Mouse (Mus musculus): ENCODE results near the gene Gm7073.

Gm7073 gene

GRCm38 (mm10) chrX:60539149-60539548 is at the start of gene Gm7073:
Gm7073 (minus strand) TSS chrX:60539249.
- no peak for DNase-seq

- no peak for DNase-seq
Observed at GRCm38 (mm10) chrX:60570539-60570938, 31.5 kb upstream of the Gm7073 start.

GRCm38 (mm10) chrX:60569047-60569446 is 30.0 kb upstream of the Gm7073 start:
- DNase-seq = no peak

- DNase-seq = no peak
Observed at GRCm38 (mm10) chrX:60555242-60555641, 16.2 kb upstream of the Gm7073 start.

- DNase-seq = peak; percentile 58
Observed at GRCm38 (mm10) chrX:60547444-60548304, 8.6 kb upstream of the Gm7073 start.

DNA sequence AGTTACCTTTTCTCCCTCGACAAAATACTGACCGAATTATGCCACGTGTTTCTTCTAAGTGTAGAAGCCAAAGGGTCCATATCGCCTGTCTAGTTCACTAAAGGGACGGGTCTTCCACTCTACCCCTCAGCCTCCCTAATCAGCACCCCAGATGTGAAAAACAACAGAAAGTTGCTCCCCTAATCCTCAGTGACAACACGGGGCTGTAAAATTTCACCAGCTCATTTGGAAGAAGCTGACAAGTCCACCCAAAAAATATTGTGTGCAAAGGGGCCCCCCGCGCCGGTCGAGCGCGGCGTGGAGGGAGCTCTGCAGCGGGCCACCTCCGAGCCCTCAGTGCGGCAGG is 8.0 kb upstream of the Gm7073 start:
- no peak for DNase-seq

GRCm38 (mm10) chrX:60545906-60546305 is 6.9 kb upstream of the Gm7073 start:
- DNase-seq = no peak

GRCm38 (mm10) chrX:60545444-60545843 is 6.4 kb upstream of the Gm7073 start:
- no peak for DNase-seq

DNA sequence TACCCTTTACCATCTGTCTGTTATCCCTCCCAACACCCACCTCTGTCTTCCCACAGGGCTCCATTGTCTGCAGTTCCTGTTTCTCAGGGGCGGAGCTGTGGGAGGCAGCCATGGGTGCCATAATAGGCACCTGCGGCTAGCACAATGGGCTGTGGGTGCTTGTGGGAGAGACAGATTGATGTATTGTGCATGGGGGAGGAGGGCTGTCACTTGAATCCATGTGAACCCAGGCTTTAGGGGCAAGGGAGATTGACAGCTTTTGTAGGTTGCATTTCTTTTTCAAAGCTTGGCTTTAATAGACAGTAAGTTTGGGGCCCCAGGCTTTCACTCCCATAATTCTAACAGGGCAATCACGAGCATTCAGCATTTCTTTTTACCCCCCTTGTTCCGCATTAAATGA is 5.0 kb upstream of the Gm7073 start:
- DNase-seq = no peak

DNA sequence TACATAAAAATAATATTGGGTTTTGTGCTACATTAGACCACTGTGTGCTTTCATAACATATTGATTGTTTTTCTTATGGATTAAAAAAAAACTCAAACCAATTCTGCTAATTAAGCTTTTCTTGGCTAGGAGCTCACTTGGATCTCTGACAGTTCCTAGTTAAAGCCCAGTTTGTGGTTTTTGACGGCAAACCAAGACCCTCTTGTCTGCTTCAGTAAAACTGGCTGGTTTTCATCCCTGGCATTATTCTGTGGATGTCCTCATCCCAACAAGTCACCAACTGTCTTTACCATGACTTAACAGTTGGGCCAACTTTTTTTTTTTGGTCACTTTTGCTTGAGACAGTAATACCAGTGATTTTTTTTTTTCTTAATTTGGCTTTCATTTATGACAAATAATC is 3.9 kb upstream of the Gm7073 start:
- no peak for DNase-seq

GRCm38 (mm10) chrX:60503995-60504394 is 35.1 kb downstream of the Gm7073 start:
- DNase-seq = peak; percentile 4

DNA sequence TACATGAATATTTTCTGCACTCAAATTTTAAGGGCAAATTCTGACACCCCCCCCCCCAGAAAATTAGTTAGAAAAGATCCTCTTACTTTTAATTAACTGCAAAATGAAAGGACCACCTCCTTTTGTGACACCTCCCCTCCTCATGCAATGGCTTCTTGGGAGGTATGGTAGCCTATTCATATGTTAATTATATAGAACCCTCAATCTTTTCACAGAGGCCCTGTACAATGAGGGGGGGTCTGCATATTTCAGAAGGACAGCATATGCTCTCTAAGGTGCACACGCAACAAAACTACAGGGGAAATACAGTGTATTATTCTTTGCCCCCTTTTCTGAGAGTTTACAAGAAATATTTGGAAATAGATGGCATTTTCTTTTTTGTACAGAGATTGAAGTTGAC is 41.3 kb downstream of the Gm7073 start:
- DNase-seq = no peak

- no peak for DNase-seq
Observed at GRCm38 (mm10) chrX:60495308-60495707, 43.7 kb downstream of the Gm7073 start.

DNA sequence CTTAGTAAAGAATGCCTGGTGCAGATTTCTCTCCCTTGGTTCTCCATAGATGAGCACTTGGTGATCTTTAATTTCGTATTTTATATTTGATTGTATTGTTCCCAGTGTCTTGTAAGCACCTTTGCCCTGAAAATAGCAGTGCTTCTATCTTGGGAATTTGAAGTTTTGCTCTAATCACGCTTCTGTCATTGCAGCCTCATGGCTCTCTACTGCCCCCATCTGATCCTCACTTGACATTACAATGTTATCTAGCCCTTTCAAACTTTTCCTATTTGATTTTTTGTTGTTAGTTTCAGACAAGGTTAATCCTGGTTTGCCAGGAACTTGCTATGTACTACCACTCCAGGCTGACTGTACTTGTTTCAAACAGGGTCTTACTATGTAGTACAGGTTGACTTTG is 75.3 kb downstream of the Gm7073 start:
- peak; percentile 9 for DNase-seq

- no peak for DNase-seq
Observed at GRCm38 (mm10) chrX:60414563-60415111, 124.4 kb downstream of the Gm7073 start.

DNA sequence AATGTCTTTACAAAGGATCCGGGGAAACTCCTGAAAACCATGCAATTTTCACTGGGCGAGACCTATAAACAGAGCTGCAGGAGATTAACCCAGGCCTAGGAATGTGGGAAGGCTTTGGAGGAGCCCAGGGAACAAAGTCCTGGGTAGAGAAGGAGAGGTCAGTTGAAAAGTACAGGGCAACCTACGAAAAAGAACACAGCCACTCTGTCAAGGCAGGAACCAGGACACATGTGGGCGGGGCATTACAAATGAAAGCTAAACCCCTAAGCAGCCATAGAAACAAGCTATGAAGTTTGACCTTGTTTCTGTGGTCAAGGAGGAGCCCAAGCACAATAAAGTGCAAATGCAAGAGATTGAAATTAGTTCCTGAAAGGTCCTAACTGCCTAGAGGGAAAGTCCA is 133.4 kb downstream of the Gm7073 start:
- peak; percentile 59 for DNase-seq

- peak; percentile 90 for DNase-seq
Observed at GRCm38 (mm10) chrX:60404668-60405044, 134.4 kb downstream of the Gm7073 start.

- DNase-seq = peak; percentile 78
Observed at GRCm38 (mm10) chrX:60403764-60404667, 135.0 kb downstream of the Gm7073 start.

DNA sequence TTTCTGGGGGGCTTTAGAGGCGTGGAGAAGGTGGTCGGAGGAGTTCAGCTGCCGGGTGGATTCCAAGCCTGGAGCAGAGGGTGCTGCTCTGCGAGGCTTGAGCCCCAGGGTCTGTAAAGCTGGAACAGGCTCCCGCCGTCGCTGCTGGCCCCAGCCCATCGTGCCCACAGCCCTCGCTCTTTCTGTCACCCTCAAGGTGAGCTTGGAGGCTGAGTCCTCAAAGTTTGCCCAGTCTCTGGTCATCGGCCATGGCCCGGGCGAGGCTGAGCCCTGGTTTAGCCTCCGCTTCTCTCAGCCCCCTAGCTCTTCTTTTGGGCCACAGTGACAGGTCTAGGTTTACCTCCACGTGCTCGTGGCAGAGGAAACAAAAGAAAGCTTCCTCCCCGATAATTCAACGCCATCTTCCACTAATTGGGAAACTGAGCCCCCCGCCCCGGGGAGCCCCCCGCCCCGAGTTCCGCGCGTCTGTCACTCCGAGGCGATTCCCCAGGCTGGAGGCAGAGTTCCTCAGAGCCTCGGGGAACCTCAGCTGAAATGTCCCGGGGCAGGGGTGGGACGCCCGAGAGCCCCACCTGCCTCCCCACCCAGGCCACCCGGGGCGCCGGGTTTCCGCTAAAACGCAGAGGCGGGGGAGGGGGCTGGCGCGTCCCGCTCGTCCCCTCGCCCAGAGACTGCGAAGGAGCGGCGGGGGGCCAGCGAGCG is 135.8 kb downstream of the Gm7073 start:
- DNase-seq = peak; percentile 5

- DNase-seq = no peak
Observed at GRCm38 (mm10) chrX:60394292-60394691, 144.8 kb downstream of the Gm7073 start.

DNA sequence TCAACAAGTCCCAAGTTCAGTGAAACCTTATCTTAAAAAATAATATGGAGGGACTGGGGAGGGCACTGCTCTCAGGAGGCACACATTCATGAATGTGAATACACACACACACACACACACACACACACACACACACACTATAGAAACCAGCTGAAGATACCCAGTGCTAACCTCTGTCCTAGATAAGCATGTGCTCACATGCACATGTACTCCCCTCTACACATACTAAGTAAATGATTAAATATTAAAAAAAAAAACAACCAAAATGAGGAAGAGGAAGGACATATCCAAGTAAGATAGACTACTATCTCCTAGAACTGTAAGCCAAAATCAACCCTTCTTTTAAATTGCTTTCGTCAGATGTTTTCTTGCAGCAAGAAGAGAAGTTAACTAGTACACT is 152.2 kb downstream of the Gm7073 start:
- no peak for DNase-seq

All from kidney, postnatal 14 days (tissue).